Mouse (Mus musculus): Measurements from ENCODE around the gene Tmem9.

DNA sequence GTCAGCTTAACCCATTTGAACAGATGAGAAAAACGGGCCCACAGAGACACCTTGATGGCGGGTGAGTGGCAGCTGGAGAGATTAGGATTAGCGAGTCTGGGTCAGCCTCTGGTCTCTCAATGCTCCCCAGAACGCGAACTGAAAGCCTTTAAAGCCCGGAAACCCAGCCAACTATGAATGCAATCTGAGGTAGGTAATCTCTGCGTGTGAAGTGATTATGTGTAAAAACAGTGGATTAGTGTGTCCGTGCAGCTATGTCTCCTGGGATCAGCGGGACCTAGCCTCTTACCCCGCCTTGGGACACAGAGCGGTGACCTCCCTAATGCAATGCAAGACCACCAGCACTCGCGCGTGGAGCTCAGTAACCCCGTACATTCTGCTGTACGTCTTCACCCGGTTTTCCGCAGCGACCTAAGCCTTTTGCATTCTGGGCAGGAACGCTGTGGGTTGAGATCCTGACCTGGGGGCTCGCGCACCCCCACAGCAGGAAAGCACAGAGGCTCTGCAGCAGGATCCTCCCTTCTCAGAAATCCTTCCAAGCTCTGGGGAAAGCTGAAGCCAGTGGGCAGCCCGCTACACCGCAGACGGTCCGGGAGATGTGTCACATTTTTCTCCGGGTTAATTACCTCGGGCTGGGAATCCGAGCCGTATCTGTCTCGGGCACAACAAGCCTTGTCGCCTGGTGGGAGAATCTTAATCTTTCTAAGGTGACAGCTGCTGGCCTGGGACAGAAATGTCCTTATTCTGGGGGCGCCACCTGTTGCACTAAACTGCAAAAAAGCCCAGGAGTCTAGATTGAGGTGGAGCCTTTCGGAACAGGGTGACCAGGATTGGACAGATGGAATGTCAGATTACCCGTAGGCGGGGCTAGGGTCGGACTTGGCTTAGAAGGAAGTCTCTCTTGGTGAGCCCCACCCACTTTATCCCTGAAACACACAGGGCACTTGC lies at the start of gene Tmem9:
- 0 out of 2 replicates have a peak, but pooled peaks have one; percentile 16 for TF ChIP-seq CTCF (IDR thresholded peaks at IDR 0.05; ENCODE audit: low read depth)
- 0 out of 2 replicates have a peak, but pooled peaks have one; percentile 51 for TF ChIP-seq EP300 (IDR thresholded peaks at IDR 0.05; ENCODE audit: low read depth)

All from liver, postnatal 0 days (tissue).